Mouse (Mus musculus): ENCODE measurements around the gene Gm45785. TPM values are rescaled to one million over a fixed set of nuclear protein-coding genes. Genes with fewer than 3 reads are reported as not detected.
"Not testable (repeated sequence)": the region's sequence is repeated elsewhere in the genome, so short reads cannot be mapped to it uniquely, and the experiment has no call there.

Gm45785 gene
- polyA plus RNA-seq, 1 experiment from 2014 or later: not detected

DNA sequence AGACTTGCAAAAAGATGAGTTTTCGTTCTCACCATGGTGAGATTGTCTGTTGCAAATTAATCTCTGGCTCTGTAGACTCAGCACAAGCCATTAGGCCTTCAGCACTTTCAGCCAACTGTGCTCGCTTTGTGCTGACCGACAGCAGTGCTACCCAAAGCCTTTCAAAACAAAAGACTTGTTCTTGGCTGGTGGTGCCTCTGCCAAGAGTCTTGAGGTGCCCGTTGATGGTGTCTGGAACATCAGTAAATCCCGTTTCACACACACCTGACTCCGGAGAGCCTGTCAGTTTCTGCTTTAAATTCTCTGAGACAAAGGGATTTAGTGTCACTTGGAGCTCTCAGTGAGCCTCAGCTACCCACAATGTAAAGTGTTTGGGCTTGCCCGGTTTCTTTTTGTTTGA is 37.9 kb upstream of the Gm45785 start:
- no peak overlapping the region for H3K4me2 ChIP-seq (ENCODE audit: low read length)
- no peak overlapping the region for H3K9ac ChIP-seq (ENCODE audit: low read length)
- no peaks in the 10 kb centered on the region for H3K9me3 ChIP-seq (replicated peaks; ENCODE audit: control insufficient read depth, low read length)
- H3K27ac ChIP-seq (ENCODE audit: low read depth, low read length): no peak overlapping the region
- H3K4me3 ChIP-seq (ENCODE audit: low read depth, low read length): no peak overlapping the region
- no peaks in the 10 kb centered on the region for H3K4me1 ChIP-seq (ENCODE audit: control insufficient read depth, insufficient read depth, low read length)
- H3K27me3 ChIP-seq (replicated peaks; ENCODE audit: control insufficient read depth, insufficient read depth, low read length): no peaks in the 10 kb centered on the region
- WGBS: 80% methylated on average over 7 of the region's 7 CpGs
- ATAC-seq: no peak
- H3K36me3 ChIP-seq (ENCODE audit: control insufficient read depth, insufficient read depth, low read length): peaks cover 77% of the 10 kb centered on the region
- DNase-seq (ENCODE audit: low spot score): no peak

- not testable (repeated sequence) for H3K27me3 ChIP-seq (replicated peaks; ENCODE audit: control insufficient read depth, insufficient read depth, low read length); H3K9ac ChIP-seq (ENCODE audit: low read length); H3K27ac ChIP-seq (ENCODE audit: low read depth, low read length); H3K4me1 ChIP-seq (ENCODE audit: control insufficient read depth, insufficient read depth, low read length); H3K4me3 ChIP-seq (ENCODE audit: low read depth, low read length); H3K4me2 ChIP-seq (ENCODE audit: low read length); ATAC-seq; DNase-seq (ENCODE audit: low spot score); H3K9me3 ChIP-seq (replicated peaks; ENCODE audit: control insufficient read depth, low read length)
- peaks cover 80% of the 10 kb centered on the region for H3K36me3 ChIP-seq (ENCODE audit: control insufficient read depth, insufficient read depth, low read length)
- WGBS: 97% methylated on average over 16 of the region's 16 CpGs
Observed at GRCm38 (mm10) chr7:140890636-140891035, 34.5 kb upstream of the Gm45785 start.

- ATAC-seq: no peak
- Histone ChIP-seq H3K4me1 (ENCODE audit: control insufficient read depth, insufficient read depth, low read length) (peaks cover 7% of the 10 kb centered on the region; the same call in 1 of the 2 replicates), H3K27ac (ENCODE audit: low read depth, low read length) (peak overlapping the region; percentile 46; the same call in 1 of the 2 replicates), H3K4me2 (ENCODE audit: low read length) (peak overlapping the region; percentile 70), H3K9me3 (replicated peaks; ENCODE audit: control insufficient read depth, low read length) (no peaks in the 10 kb centered on the region), H3K27me3 (replicated peaks; ENCODE audit: control insufficient read depth, insufficient read depth, low read length) (no peaks in the 10 kb centered on the region), H3K4me3 (ENCODE audit: low read depth, low read length) (peak overlapping the region; percentile 85), H3K9ac (ENCODE audit: low read length) (peak overlapping the region; percentile 83), H3K36me3 (ENCODE audit: control insufficient read depth, insufficient read depth, low read length) (peaks cover 26% of the 10 kb centered on the region)
- no peak for DNase-seq (ENCODE audit: low spot score)
- under 1% methylated on average over 12 of the region's 12 CpGs for WGBS
Observed at GRCm38 (mm10) chr7:140882469-140882803, 26.3 kb upstream of the Gm45785 start.

- H3K27me3 ChIP-seq (replicated peaks; ENCODE audit: control insufficient read depth, insufficient read depth, low read length): no peaks in the 10 kb centered on the region
- H3K4me2 ChIP-seq (ENCODE audit: low read length): peak within 1 kb of the TSS; percentile 70
- under 1% methylated on average over 59 of the region's 59 CpGs for WGBS
- H3K36me3 ChIP-seq (ENCODE audit: control insufficient read depth, insufficient read depth, low read length): peaks cover 21% of the 10 kb centered on the region
- ATAC-seq: peak; percentile 97
- no peaks in the 10 kb centered on the region for H3K9me3 ChIP-seq (replicated peaks; ENCODE audit: control insufficient read depth, low read length)
- peak within 1 kb of the TSS; percentile 85 for H3K4me3 ChIP-seq (ENCODE audit: low read depth, low read length)
- DNase-seq (ENCODE audit: low spot score): peak; percentile 97
- H3K27ac ChIP-seq (ENCODE audit: low read depth, low read length): peak within 1 kb of the TSS; percentile 80
- H3K4me1 ChIP-seq (ENCODE audit: control insufficient read depth, insufficient read depth, low read length): peaks cover 7% of the 10 kb centered on the region; the same call in 1 of the 2 replicates
- peak within 1 kb of the TSS; percentile 83 for H3K9ac ChIP-seq (ENCODE audit: low read length)
Observed at GRCm38 (mm10) chr7:140881696-140882468, 25.8 kb upstream of the Gm45785 start, which contains the start of the genes Psmd13 and Sirt3. Gene Psmd13, plus strand, starts transcription at chr7:140881968. Gene Sirt3, minus strand, starts transcription at chr7:140882309.

DNA sequence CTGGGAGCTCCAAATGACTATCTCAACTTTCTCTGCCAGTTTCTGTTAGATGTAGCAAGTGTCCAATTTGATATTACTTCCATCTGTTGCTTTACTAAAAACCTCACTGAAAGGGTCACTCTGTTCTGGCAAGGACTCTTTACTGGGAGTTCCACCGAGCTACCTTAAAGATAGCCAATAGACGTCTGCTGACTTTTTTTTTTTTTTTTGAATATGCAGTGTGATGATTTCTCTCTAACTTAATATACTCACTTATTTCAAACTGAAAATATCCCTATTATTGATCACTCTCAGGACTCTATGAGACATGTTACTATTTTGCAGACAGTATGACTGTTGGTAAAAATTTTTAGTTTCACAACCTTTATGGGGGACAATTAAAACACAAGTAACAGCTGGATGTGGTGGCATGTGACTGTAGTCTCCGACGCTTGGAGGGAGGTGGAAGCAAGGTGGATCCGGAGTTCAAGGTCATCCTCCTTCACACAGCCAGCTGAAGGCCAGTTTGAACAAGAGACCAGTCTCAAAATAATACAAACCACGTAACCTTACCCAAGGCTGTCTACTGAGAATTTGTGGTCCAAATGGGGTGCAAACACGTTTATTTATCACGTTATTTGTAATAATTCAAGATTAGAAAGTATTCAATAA is 24.9 kb upstream of the Gm45785 start:
- H3K4me2 ChIP-seq (ENCODE audit: low read length): peak overlapping the region; percentile 70
- 32% methylated on average over 8 of the region's 8 CpGs for WGBS
- H3K36me3 ChIP-seq (ENCODE audit: control insufficient read depth, insufficient read depth, low read length): peaks cover 12% of the 10 kb centered on the region
- no peaks in the 10 kb centered on the region for H3K9me3 ChIP-seq (replicated peaks; ENCODE audit: control insufficient read depth, low read length)
- no peak overlapping the region for H3K27ac ChIP-seq (ENCODE audit: low read depth, low read length)
- peak overlapping the region; percentile 83; the same call in 1 of the 2 replicates for H3K9ac ChIP-seq (ENCODE audit: low read length)
- no peaks in the 10 kb centered on the region for H3K27me3 ChIP-seq (replicated peaks; ENCODE audit: control insufficient read depth, insufficient read depth, low read length)
- ATAC-seq: no peak
- DNase-seq (ENCODE audit: low spot score): no peak
- peak overlapping the region; percentile 85 for H3K4me3 ChIP-seq (ENCODE audit: low read depth, low read length)
- peaks cover 7% of the 10 kb centered on the region; the same call in 1 of the 2 replicates for H3K4me1 ChIP-seq (ENCODE audit: control insufficient read depth, insufficient read depth, low read length)

DNA sequence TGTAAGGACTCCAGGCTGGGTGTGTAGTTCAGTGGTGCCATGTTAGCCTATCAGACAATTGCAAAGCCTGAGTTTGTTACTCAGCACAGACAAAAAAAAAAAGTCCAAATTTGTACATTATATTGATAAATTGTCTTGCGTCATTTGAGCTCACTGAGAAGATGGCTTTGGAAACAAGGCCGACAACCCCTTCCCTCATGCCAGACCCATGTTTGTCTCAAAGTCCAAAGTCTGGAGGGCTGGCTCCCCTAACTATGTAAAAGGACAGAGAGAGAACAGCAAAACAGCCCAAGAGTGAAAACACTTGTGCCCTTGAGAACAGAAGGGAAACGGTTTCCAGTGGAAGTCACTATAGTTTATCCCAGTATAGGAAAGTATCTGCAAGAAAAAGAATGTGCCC is 24.3 kb upstream of the Gm45785 start:
- H3K4me2 ChIP-seq (ENCODE audit: low read length): no peak overlapping the region
- DNase-seq (ENCODE audit: low spot score): no peak
- peaks cover 7% of the 10 kb centered on the region; the same call in 1 of the 2 replicates for H3K4me1 ChIP-seq (ENCODE audit: control insufficient read depth, insufficient read depth, low read length)
- no peaks in the 10 kb centered on the region for H3K9me3 ChIP-seq (replicated peaks; ENCODE audit: control insufficient read depth, low read length)
- no peak for ATAC-seq
- no peak overlapping the region for H3K4me3 ChIP-seq (ENCODE audit: low read depth, low read length)
- WGBS: 85% methylated on average over 3 of the region's 3 CpGs
- no peak overlapping the region for H3K9ac ChIP-seq (ENCODE audit: low read length)
- peaks cover 7% of the 10 kb centered on the region; the same call in 1 of the 2 replicates for H3K36me3 ChIP-seq (ENCODE audit: control insufficient read depth, insufficient read depth, low read length)
- no peak overlapping the region for H3K27ac ChIP-seq (ENCODE audit: low read depth, low read length)
- H3K27me3 ChIP-seq (replicated peaks; ENCODE audit: control insufficient read depth, insufficient read depth, low read length): no peaks in the 10 kb centered on the region

DNA sequence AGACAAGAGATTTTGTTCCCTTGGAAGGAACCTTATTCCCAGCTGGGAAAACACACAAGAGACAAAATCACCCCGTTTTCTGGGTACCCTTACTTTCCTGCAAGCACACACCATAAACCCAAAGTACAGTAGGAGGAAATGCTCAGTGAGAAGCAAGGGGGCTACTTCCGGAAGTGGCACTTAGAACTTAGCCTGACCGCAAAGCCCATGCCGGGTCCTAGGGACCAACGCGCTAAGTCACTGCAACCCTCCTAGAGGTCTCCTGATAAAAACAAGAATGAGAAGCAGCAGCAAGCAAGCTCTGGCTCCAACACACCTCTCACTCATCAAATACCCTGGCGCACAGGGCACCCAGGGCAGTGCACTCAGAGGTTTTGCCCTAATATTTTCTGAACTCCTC is 23.2 kb upstream of the Gm45785 start:
- no peaks in the 10 kb centered on the region for H3K27me3 ChIP-seq (replicated peaks; ENCODE audit: control insufficient read depth, insufficient read depth, low read length)
- no peaks in the 10 kb centered on the region for H3K9me3 ChIP-seq (replicated peaks; ENCODE audit: control insufficient read depth, low read length)
- no peak overlapping the region for H3K4me3 ChIP-seq (ENCODE audit: low read depth, low read length)
- peaks cover 7% of the 10 kb centered on the region; the same call in 1 of the 2 replicates for H3K4me1 ChIP-seq (ENCODE audit: control insufficient read depth, insufficient read depth, low read length)
- DNase-seq (ENCODE audit: low spot score) (no peak), ATAC-seq (no peak)
- WGBS: 95% methylated on average over 7 of the region's 7 CpGs
- peaks cover 10% of the 10 kb centered on the region; the same call in 1 of the 2 replicates for H3K36me3 ChIP-seq (ENCODE audit: control insufficient read depth, insufficient read depth, low read length)
- no peak overlapping the region for H3K4me2 ChIP-seq (ENCODE audit: low read length)
- H3K9ac ChIP-seq (ENCODE audit: low read length): no peak overlapping the region
- H3K27ac ChIP-seq (ENCODE audit: low read depth, low read length): no peak overlapping the region

DNA sequence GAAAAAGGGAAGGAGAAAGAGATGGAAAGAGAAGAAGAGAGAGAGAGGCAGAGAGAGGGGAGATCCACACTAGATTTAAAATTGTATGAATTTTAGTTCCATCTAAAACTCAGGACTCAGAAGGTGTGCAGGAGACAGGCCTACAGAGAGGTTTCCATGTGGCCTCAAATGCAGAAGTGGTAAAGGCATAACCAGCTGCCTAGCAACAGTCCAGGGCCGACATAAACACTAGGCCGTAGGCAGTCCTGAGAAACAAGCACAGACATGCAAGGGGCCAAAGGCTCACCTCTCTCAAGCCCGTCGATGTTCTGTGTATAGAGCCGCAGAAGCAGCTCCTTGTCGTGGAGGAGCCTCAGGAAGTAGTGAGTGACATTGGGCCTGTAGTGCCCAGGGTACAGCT is 21.2 kb upstream of the Gm45785 start:
- no peak overlapping the region for H3K27ac ChIP-seq (ENCODE audit: low read depth, low read length)
- WGBS: 89% methylated on average over 6 of the region's 6 CpGs
- peaks cover 8% of the 10 kb centered on the region; the same call in 1 of the 2 replicates for H3K36me3 ChIP-seq (ENCODE audit: control insufficient read depth, insufficient read depth, low read length)
- H3K9ac ChIP-seq (ENCODE audit: low read length): no peak overlapping the region
- H3K4me2 ChIP-seq (ENCODE audit: low read length): no peak overlapping the region
- ATAC-seq (no peak), DNase-seq (ENCODE audit: low spot score) (no peak)
- 0 out of 2 replicates have a peak, but pooled peaks cover 4% of the 10 kb centered on the region for H3K4me1 ChIP-seq (ENCODE audit: control insufficient read depth, insufficient read depth, low read length)
- no peak overlapping the region for H3K4me3 ChIP-seq (ENCODE audit: low read depth, low read length)
- no peaks in the 10 kb centered on the region for H3K27me3 ChIP-seq (replicated peaks; ENCODE audit: control insufficient read depth, insufficient read depth, low read length)
- H3K9me3 ChIP-seq (replicated peaks; ENCODE audit: control insufficient read depth, low read length): no peaks in the 10 kb centered on the region

DNA sequence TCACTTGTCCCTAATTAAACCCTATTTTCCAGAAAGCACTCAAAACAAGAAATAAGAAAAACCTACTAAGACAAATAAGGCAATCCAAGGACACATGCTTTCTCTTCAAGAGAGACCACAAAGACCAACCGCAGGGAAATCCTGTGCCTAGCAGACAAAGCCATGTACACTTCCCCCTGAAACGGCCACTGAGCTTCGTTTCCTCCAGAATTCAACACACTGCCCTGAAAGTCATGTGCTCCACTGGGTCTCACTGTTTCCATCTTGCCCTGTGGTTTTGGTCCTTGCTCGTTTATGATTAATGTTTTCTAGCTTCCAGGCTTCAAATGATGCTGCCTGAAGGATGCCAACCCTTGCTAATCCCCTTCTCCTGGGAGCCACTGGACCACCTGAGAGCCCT is 18.1 kb upstream of the Gm45785 start:
- no peak overlapping the region for H3K9ac ChIP-seq (ENCODE audit: low read length)
- H3K4me3 ChIP-seq (ENCODE audit: low read depth, low read length): no peak overlapping the region
- WGBS: 86% methylated on average over 4 of the region's 4 CpGs
- H3K27me3 ChIP-seq (replicated peaks; ENCODE audit: control insufficient read depth, insufficient read depth, low read length): no peaks in the 10 kb centered on the region
- H3K4me1 ChIP-seq (ENCODE audit: control insufficient read depth, insufficient read depth, low read length): no peaks in the 10 kb centered on the region
- H3K36me3 ChIP-seq (ENCODE audit: control insufficient read depth, insufficient read depth, low read length): peaks cover 8% of the 10 kb centered on the region; the same call in 1 of the 2 replicates
- no peak for ATAC-seq
- H3K27ac ChIP-seq (ENCODE audit: low read depth, low read length): no peak overlapping the region
- no peak overlapping the region for H3K4me2 ChIP-seq (ENCODE audit: low read length)
- DNase-seq (ENCODE audit: low spot score): no peak
- H3K9me3 ChIP-seq (replicated peaks; ENCODE audit: control insufficient read depth, low read length): no peaks in the 10 kb centered on the region

Data from forebrain, embryonic 14.5 days (tissue).